Mouse (Mus musculus): Measurements from ENCODE around the gene Gdpd5. TPM values are rescaled to one million over a fixed set of nuclear protein-coding genes. Genes with fewer than 3 reads are reported as not detected.

Gdpd5 gene
- 0.28 and 0.67 TPM in 2 replicates for total RNA-seq (2014; rRNA removed)
- 0.71 and 1.7 TPM in 2 replicates for polyA plus RNA-seq (2012; rRNA removed)

DNA sequence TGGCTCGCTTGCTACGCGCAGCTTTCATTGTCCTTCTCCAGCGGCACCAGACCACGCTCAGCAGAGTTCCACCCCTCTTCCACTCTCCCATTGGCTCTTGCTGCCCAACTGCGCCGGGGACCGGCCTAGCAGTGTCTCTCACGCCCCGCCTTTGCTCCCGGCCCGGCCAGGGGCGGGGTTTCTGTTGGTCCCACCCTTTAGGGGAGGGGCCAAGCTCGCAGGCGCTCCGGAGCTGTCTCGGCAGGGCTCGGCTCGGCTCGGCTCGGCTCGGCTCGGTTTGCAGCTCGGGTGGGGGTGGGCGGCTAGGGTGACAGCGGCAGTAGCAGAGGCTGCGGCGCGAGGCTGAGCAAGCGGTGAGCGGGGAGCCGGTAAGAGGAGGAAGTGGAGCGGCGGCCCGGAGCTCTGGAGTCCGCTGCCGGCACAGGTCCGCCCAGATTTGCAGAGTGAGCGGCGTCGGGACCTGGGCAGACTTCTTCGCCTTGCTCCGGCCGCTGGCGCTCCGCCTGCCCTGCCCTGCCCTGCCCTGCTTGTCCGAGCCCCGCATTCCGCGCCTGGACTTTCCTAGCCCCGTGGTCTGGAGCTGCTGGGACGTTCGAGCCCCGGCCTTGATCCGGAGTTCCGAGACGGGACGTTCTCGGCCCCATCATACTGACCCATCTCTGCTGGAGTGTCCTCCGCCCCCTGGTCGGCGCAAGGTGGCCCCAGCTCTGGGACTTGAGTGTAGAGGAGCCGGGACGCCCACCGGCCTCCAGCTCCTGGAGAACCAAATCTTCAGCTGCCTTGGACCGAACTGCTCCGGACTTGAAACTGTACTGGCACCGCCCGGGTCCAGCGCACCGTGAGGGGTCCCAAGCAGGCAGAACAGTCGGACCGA is at the start of gene Gdpd5:
Gene Gdpd5 (plus strand): TSS at position 201 of the 874 bp plus-strand sequence.
- Histone ChIP-seq H3K9ac (ENCODE audit: low read depth, low read length) (peak within 1 kb of the TSS; percentile 66), H3K4me3 (ENCODE audit: insufficient read depth, low read depth, low read length) (peak within 1 kb of the TSS; percentile 63), H3K4me1 (ENCODE audit: control insufficient read depth, insufficient read depth, low read length) (no peaks in the 10 kb centered on the region), H3K36me3 (ENCODE audit: control insufficient read depth, insufficient read depth, low read length) (no peaks in the 10 kb centered on the region), H3K79me2 (ENCODE audit: control insufficient read depth, insufficient read depth, low read length) (no peaks in the 10 kb centered on the region), H3K27ac (replicated peaks; ENCODE audit: insufficient read depth, low read depth, low read length) (peak within 1 kb of the TSS; percentile 3; the same call in 1 of the 2 replicates), H3K27me3 (ENCODE audit: control insufficient read depth, insufficient read depth, low read length) (peaks cover 3% of the 10 kb centered on the region; the same call in 1 of the 2 replicates)
- WGBS: 1% methylated on average over 73 of the region's 73 CpGs
- TF ChIP-seq POLR2A (IDR thresholded peaks at IDR 0.05; ENCODE audit: extremely low read depth, insufficient read depth, low read length): no peak
- TF ChIP-seq CTCF (IDR thresholded peaks at IDR 0.05; ENCODE audit: low read depth, low read length): no peak
- peak; percentile 78 for DNase-seq (ENCODE audit: extremely low read depth, low read depth, low spot score)

DNA sequence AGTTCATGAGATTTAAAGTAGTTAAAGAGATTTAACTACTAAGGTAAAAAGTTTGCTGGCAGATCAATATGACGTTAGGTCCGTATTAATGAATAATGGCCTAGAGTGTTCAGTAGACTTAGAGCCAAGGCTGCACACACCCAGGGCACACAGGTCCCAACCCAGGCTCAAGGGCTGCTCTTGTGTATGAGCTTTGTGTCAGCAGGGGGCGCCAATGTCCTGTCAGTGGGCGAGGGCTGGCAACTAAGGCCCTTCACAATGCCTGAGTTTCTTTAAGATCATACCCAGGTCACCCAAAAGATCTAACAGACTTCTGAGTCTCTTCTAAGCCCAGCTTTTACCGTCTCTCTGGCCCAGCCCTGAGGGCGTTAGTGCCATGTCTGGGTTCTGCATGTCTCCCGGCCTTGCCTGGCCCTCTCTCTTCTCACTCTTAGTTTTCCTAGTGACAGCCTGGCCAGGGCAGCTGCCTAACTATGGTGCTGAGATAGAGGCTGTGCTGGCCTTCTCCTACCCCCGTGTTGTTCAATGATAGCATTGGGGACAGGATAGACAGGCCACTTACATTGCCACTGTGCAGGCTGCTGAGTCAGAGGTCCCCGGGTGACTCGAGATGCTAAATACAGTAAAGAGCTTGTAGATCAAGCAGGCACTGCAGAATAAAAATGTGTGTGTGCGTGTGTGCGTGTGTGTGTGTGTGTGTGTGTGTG is 48.3 kb upstream of the Gdpd5 start:
- TF ChIP-seq CTCF (IDR thresholded peaks at IDR 0.05; ENCODE audit: low read depth, low read length) (peak; percentile 93), POLR2A (IDR thresholded peaks at IDR 0.05; ENCODE audit: extremely low read depth, insufficient read depth, low read length) (no peak)
- Histone ChIP-seq H3K4me1 (ENCODE audit: control insufficient read depth, insufficient read depth, low read length) (no peaks in the 10 kb centered on the region), H3K27me3 (ENCODE audit: control insufficient read depth, insufficient read depth, low read length) (no peaks in the 10 kb centered on the region), H3K27ac (replicated peaks; ENCODE audit: insufficient read depth, low read depth, low read length) (no peak overlapping the region), H3K9ac (ENCODE audit: low read depth, low read length) (no peak overlapping the region), H3K4me3 (ENCODE audit: insufficient read depth, low read depth, low read length) (no peak overlapping the region), H3K79me2 (ENCODE audit: control insufficient read depth, insufficient read depth, low read length) (no peaks in the 10 kb centered on the region), H3K36me3 (ENCODE audit: control insufficient read depth, insufficient read depth, low read length) (no peaks in the 10 kb centered on the region)
- DNase-seq (ENCODE audit: extremely low read depth, low read depth, low spot score): peak; percentile 56
- 47% methylated on average over 12 of the region's 12 CpGs for WGBS

DNA sequence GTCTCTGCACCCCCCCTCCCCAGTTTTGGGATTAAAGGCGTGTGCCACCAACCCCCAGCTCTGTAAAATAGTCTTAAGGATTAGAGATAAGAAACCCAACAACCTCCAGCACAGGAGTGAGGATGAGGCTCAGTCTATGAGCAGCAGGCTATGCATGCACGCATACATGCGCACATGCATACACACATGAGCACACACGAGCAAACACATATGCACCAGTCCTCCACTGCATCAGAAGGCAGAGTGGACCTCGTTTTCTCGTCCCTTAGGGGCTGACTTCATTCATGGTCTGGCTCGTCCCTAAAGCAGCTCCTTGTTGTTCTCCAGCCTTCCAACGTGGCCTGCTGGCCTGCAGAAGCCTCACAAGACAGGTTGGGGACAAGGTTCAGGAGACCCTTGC is 40.5 kb upstream of the Gdpd5 start:
- 84% methylated on average over 8 of the region's 8 CpGs for WGBS
- no peak overlapping the region for H3K27ac ChIP-seq (replicated peaks; ENCODE audit: insufficient read depth, low read depth, low read length)

DNA sequence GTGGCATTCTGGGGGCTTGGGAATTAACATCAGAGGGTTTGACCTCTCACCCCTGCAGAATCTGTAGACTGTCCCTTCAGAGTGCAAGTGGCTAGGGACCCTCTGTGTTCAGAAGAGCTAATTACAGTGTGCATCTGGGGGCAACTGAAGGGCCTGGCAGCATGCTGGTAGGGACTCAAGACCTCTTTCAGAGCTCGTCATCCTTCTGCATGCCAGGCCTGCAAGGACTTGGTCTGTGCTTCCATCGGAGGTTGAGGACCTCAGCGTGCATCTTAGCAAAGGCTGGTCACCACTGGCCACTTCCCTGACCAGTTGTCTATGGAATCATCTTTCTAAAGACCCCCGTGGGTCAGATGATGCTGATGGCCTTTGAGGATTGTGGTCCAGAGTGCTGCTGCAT is 37.6 kb upstream of the Gdpd5 start:
- 87% methylated on average over 4 of the region's 4 CpGs for WGBS
- H3K9ac ChIP-seq (ENCODE audit: low read depth, low read length): no peak overlapping the region
- no peak for DNase-seq (ENCODE audit: extremely low read depth, low read depth, low spot score)
- H3K4me1 ChIP-seq (ENCODE audit: control insufficient read depth, insufficient read depth, low read length): no peaks in the 10 kb centered on the region
- no peaks in the 10 kb centered on the region for H3K27me3 ChIP-seq (ENCODE audit: control insufficient read depth, insufficient read depth, low read length)
- H3K27ac ChIP-seq (replicated peaks; ENCODE audit: insufficient read depth, low read depth, low read length): no peak overlapping the region
- TF ChIP-seq CTCF (IDR thresholded peaks at IDR 0.05; ENCODE audit: low read depth, low read length) (no peak), POLR2A (IDR thresholded peaks at IDR 0.05; ENCODE audit: extremely low read depth, insufficient read depth, low read length) (no peak)
- H3K36me3 ChIP-seq (ENCODE audit: control insufficient read depth, insufficient read depth, low read length): no peaks in the 10 kb centered on the region; the same call in 1 of the 2 replicates
- H3K79me2 ChIP-seq (ENCODE audit: control insufficient read depth, insufficient read depth, low read length): no peaks in the 10 kb centered on the region
- H3K4me3 ChIP-seq (ENCODE audit: insufficient read depth, low read depth, low read length): no peak overlapping the region

More for the DNA sequence above, 40.5 kb upstream of the Gdpd5 start:
- no peak overlapping the region for H3K9ac ChIP-seq (ENCODE audit: low read depth, low read length)
- no peak for DNase-seq (ENCODE audit: extremely low read depth, low read depth, low spot score)
- TF ChIP-seq POLR2A (IDR thresholded peaks at IDR 0.05; ENCODE audit: extremely low read depth, insufficient read depth, low read length) (no peak), CTCF (IDR thresholded peaks at IDR 0.05; ENCODE audit: low read depth, low read length) (no peak)
- no peaks in the 10 kb centered on the region for H3K36me3 ChIP-seq (ENCODE audit: control insufficient read depth, insufficient read depth, low read length)
- no peaks in the 10 kb centered on the region for H3K4me1 ChIP-seq (ENCODE audit: control insufficient read depth, insufficient read depth, low read length)
- no peaks in the 10 kb centered on the region for H3K79me2 ChIP-seq (ENCODE audit: control insufficient read depth, insufficient read depth, low read length)
- no peak overlapping the region for H3K4me3 ChIP-seq (ENCODE audit: insufficient read depth, low read depth, low read length)
- no peaks in the 10 kb centered on the region for H3K27me3 ChIP-seq (ENCODE audit: control insufficient read depth, insufficient read depth, low read length)

DNA sequence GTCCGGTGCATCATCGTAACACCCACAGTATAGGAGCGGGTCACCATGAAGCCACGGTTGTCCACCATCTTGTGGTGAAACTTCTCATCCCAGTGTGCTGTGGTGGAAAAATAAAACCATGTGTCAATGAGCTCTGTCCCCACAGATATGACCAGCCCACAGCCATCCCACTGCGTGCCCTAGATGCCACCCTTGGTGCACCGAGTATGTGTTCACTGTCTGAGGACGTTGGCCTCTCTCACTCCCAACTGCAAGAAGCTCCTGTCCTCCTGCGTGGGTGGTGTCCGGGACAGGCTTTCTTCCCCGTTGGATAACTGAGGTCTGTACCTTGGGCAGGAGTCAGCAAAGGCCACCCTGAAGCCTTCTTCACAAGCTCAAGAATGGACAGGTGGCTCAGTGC is 33.9 kb upstream of the Gdpd5 start:
- Histone ChIP-seq H3K27me3 (ENCODE audit: control insufficient read depth, insufficient read depth, low read length) (no peaks in the 10 kb centered on the region), H3K27ac (replicated peaks; ENCODE audit: insufficient read depth, low read depth, low read length) (no peak overlapping the region), H3K36me3 (ENCODE audit: control insufficient read depth, insufficient read depth, low read length) (no peaks in the 10 kb centered on the region; the same call in 1 of the 2 replicates), H3K4me1 (ENCODE audit: control insufficient read depth, insufficient read depth, low read length) (no peaks in the 10 kb centered on the region), H3K4me3 (ENCODE audit: insufficient read depth, low read depth, low read length) (no peak overlapping the region), H3K79me2 (ENCODE audit: control insufficient read depth, insufficient read depth, low read length) (no peaks in the 10 kb centered on the region), H3K9ac (ENCODE audit: low read depth, low read length) (no peak overlapping the region)
- 93% methylated on average over 10 of the region's 10 CpGs for WGBS
- TF ChIP-seq CTCF (IDR thresholded peaks at IDR 0.05; ENCODE audit: low read depth, low read length) (no peak), POLR2A (IDR thresholded peaks at IDR 0.05; ENCODE audit: extremely low read depth, insufficient read depth, low read length) (no peak)
- no peak for DNase-seq (ENCODE audit: extremely low read depth, low read depth, low spot score)
